Mouse (Mus musculus) gastrocnemius, postnatal 4 days (tissue): ENCODE data around the gene Hoxc11. TPM values are rescaled to one million over a fixed set of nuclear protein-coding genes. Genes with fewer than 3 reads are reported as not detected.
A peak's percentile ranks its signal among the peaks of the same experiment; 100 is the strongest.

Experiments used
- DNase-seq, 2 experiments: peaks; one replicate each; pipeline ENCODE4 v3.0.0; 2021 to 2022; ENCODE audit warnings: low spot score in 2 of 2, mixed read lengths in 2 of 2
- total RNA-seq, 2 experiments: library from RNA; stranded (reverse); gene quantifications; 2 replicates each; pipeline ENCODE4 v1.2.3; 2021

Hoxc11 gene
- total RNA-seq, 2 experiments from 2014 or later, result 11.0 to 12.0 TPM

GRCm38 (mm10) chr15:102980352-102980751 lies 26.1 kb downstream of the Hoxc11 start:
- no peak for DNase-seq

GRCm38 (mm10) chr15:102980912-102981311 lies 26.7 kb downstream of the Hoxc11 start:
- no peak for DNase-seq

GRCm38 (mm10) chr15:102981379-102982288 lies 27.4 kb downstream of the Hoxc11 start:
- peak in 1 of 2 experiments; percentile 79 for DNase-seq

GRCm38 (mm10) chr15:102983716-102984115 lies 29.5 kb downstream of the Hoxc11 start:
- DNase-seq, result no peak

- no peak for DNase-seq
Observed at GRCm38 (mm10) chr15:102984521-102984920, 30.3 kb downstream of the Hoxc11 start.

GRCm38 (mm10) chr15:102984925-102985324 lies 30.7 kb downstream of the Hoxc11 start:
- no peak for DNase-seq

- peak; percentile 91 to 94 for DNase-seq
Observed at GRCm38 (mm10) chr15:102987124-102987833, 33.1 kb downstream of the Hoxc11 start.

- no peak for DNase-seq
Observed at GRCm38 (mm10) chr15:102988078-102988477, 33.9 kb downstream of the Hoxc11 start.

GRCm38 (mm10) chr15:102990461-102991397 lies 36.5 kb downstream of the Hoxc11 start, which contains the start of gene Hoxc8:
Hoxc8 (plus strand) TSS chr15:102990607.
- DNase-seq, result no peak

- DNase-seq, result no peak
Observed at GRCm38 (mm10) chr15:102991782-102992181, 37.6 kb downstream of the Hoxc11 start.

GRCm38 (mm10) chr15:102992206-102992605 lies 38.0 kb downstream of the Hoxc11 start:
- no peak for DNase-seq

GRCm38 (mm10) chr15:102992863-102993262 lies 38.6 kb downstream of the Hoxc11 start:
- DNase-seq, result no peak

- no peak for DNase-seq
Observed at GRCm38 (mm10) chr15:102996548-102996947, 42.3 kb downstream of the Hoxc11 start.

GRCm38 (mm10) chr15:102997431-102997830 lies 43.2 kb downstream of the Hoxc11 start:
- no peak for DNase-seq

GRCm38 (mm10) chr15:102997939-102998355 lies 43.7 kb downstream of the Hoxc11 start, which contains the start of gene Hoxc6:
Hoxc6 (plus strand) TSS chr15:102998257.
- no peak for DNase-seq

- DNase-seq, result no peak
Observed at GRCm38 (mm10) chr15:102998608-102999182, 44.5 kb downstream of the Hoxc11 start.

GRCm38 (mm10) chr15:102999183-102999831 lies 45.1 kb downstream of the Hoxc11 start:
- DNase-seq, result peak; percentile 77 to 86

- DNase-seq, result no peak
Observed at GRCm38 (mm10) chr15:102999955-103000354, 45.7 kb downstream of the Hoxc11 start.

GRCm38 (mm10) chr15:103000501-103000901 lies 46.3 kb downstream of the Hoxc11 start:
- no peak for DNase-seq

GRCm38 (mm10) chr15:103001370-103001769 lies 47.1 kb downstream of the Hoxc11 start:
- no peak for DNase-seq
